Mouse (Mus musculus): Measurements from ENCODE around the gene Arhgap32.

The Arhgap32 gene

GRCm38 (mm10) chr9:32115786-32116185 lies at the start of gene Arhgap32:
Arhgap32 (plus strand) TSS chr9:32116136.
- ChIA-PET POLR2A (interaction anchor here in 3 of 4 experiments (0.7 to 2.3 kb wide), 5 partner anchors 17 to 223 kb away, joined by 3 to 14 read pairs (median 7); no protein-coding TSS in a partner anchor), CTCF (interaction anchor here in 1 of 4 experiments (2.0 kb wide), 1 partner anchor 43 kb away, joined by 5 read pairs; no protein-coding TSS in a partner anchor)

GRCm38 (mm10) chr9:32072778-32073177 lies 43.2 kb upstream of the Arhgap32 start:
- ChIA-PET POLR2A (interaction anchor here in 2 of 4 experiments (0.6 to 2.9 kb wide), 14 partner anchors 10 to 75 kb away, joined by 3 to 17 read pairs (median 4); no protein-coding TSS in a partner anchor), CTCF (interaction anchor here in 1 of 4 experiments (2.6 kb wide), 1 partner anchor 16 kb away, joined by 8 read pairs; no protein-coding TSS in a partner anchor)

GRCm38 (mm10) chr9:32088106-32088776 lies 27.7 kb upstream of the Arhgap32 start:
- ChIA-PET POLR2A (interaction anchor here in 2 of 4 experiments (0.6 to 2.9 kb wide), 16 partner anchors 8 to 648 kb away, joined by 3 to 17 read pairs (median 3); no protein-coding TSS in a partner anchor), CTCF (interaction anchor here in 3 of 4 experiments (0.6 to 1.6 kb wide), 6 partner anchors 10 to 750 kb away, joined by 3 to 9 read pairs (median 6); no protein-coding TSS in a partner anchor)

- ChIA-PET CTCF (interaction anchor here in 3 of 4 experiments (0.6 to 1.6 kb wide), 8 partner anchors 9 to 749 kb away, joined by 3 to 9 read pairs (median 5); no protein-coding TSS in a partner anchor), POLR2A (interaction anchor here in 3 of 4 experiments (0.6 to 2.9 kb wide), 16 partner anchors 8 to 649 kb away, joined by 3 to 17 read pairs (median 3); no protein-coding TSS in a partner anchor)
Measured at GRCm38 (mm10) chr9:32088882-32089281, 27.1 kb upstream of the Arhgap32 start.

- ChIA-PET POLR2A (interaction anchor here in 1 of 4 experiments (0.6 to 3.7 kb wide), 8 partner anchors 20 to 163 kb away, joined by 3 to 24 read pairs (median 4); no protein-coding TSS in a partner anchor), CTCF (no interaction called here)
Measured at GRCm38 (mm10) chr9:32093456-32093855, 22.5 kb upstream of the Arhgap32 start.

- ChIA-PET POLR2A (interaction anchor here in 3 of 4 experiments (0.7 to 4.8 kb wide), 21 partner anchors 10 to 162 kb away, joined by 3 to 37 read pairs (median 4); no protein-coding TSS in a partner anchor), CTCF (no interaction called here)
Measured at GRCm38 (mm10) chr9:32094351-32095120, 21.4 kb upstream of the Arhgap32 start.

- ChIA-PET CTCF (interaction anchor here in 1 of 4 experiments (0.6 kb wide), 1 partner anchor 24 kb away, joined by 5 read pairs; no protein-coding TSS in a partner anchor), POLR2A (interaction anchor here in 3 of 4 experiments (0.7 to 4.8 kb wide), 27 partner anchors 12 to 708 kb away, joined by 3 to 37 read pairs (median 4); partner anchors contain the start of gene Arhgap32 (in 2 of the 3))
Measured at GRCm38 (mm10) chr9:32095511-32095910, 20.4 kb upstream of the Arhgap32 start.

- POLR2A ChIA-PET, result interaction anchor here in 3 of 4 experiments (0.6 to 4.8 kb wide), 48 partner anchors 8 to 806 kb away, joined by 3 to 37 read pairs (median 4); partner anchors contain the start of gene Arhgap32 (in 3 of the 3)
- CTCF ChIA-PET, result no interaction called here
Measured at GRCm38 (mm10) chr9:32096541-32096940, 19.4 kb upstream of the Arhgap32 start.

- ChIA-PET POLR2A (interaction anchor here in 3 of 4 experiments (0.6 to 4.8 kb wide), 51 partner anchors 9 to 807 kb away, joined by 3 to 37 read pairs (median 4); partner anchors contain the start of gene Arhgap32 (in 3 of the 3)), CTCF (interaction anchor here in 2 of 4 experiments (0.9 to 1.0 kb wide), 2 partner anchors 62 to 126 kb away, joined by 3 read pairs; no protein-coding TSS in a partner anchor)
Measured at GRCm38 (mm10) chr9:32097123-32097522, 18.8 kb upstream of the Arhgap32 start.

- CTCF ChIA-PET, result interaction anchor here in 3 of 4 experiments (0.6 to 1.1 kb wide), 3 partner anchors 10 to 1001 kb away, joined by 3 to 8 read pairs (median 3); no protein-coding TSS in a partner anchor
- POLR2A ChIA-PET, result interaction anchor here (0.5 to 4.8 kb wide), 31 partner anchors 7 to 159 kb away, joined by 3 to 37 read pairs (median 3); partner anchors contain the start of gene Arhgap32 (in 2 of the 4)
Measured at GRCm38 (mm10) chr9:32098425-32099155, 17.3 kb upstream of the Arhgap32 start.

GRCm38 (mm10) chr9:32100561-32100960 lies 15.4 kb upstream of the Arhgap32 start:
- CTCF ChIA-PET, result no interaction called here

GRCm38 (mm10) chr9:32101488-32101887 lies 14.4 kb upstream of the Arhgap32 start:
- CTCF ChIA-PET, result no interaction called here
- POLR2A ChIA-PET, result interaction anchor here in 1 of 4 experiments (1.2 kb wide), 1 partner anchor 34 kb away, joined by 5 read pairs; no protein-coding TSS in a partner anchor

More at GRCm38 (mm10) chr9:32100561-32100960, 15.4 kb upstream of the Arhgap32 start:
- POLR2A ChIA-PET, result interaction anchor here in 3 of 4 experiments (0.6 to 1.7 kb wide), 8 partner anchors 8 to 101 kb away, joined by 3 to 9 read pairs (median 5); no protein-coding TSS in a partner anchor

GRCm38 (mm10) chr9:32104670-32105069 lies 11.3 kb upstream of the Arhgap32 start:
- CTCF ChIA-PET, result no interaction called here
- POLR2A ChIA-PET, result interaction anchor here in 1 of 4 experiments (0.9 to 1.6 kb wide), 4 partner anchors 7 to 20 kb away, joined by 3 to 8 read pairs (median 4); no protein-coding TSS in a partner anchor

GRCm38 (mm10) chr9:32110376-32110775 lies 5.6 kb upstream of the Arhgap32 start:
- ChIA-PET CTCF (no interaction called here), POLR2A (interaction anchor here in 2 of 4 experiments (0.7 to 3.8 kb wide), 5 partner anchors 11 to 27 kb away, joined by 3 to 19 read pairs (median 3); no protein-coding TSS in a partner anchor)

GRCm38 (mm10) chr9:32116272-32116671 lies 336 bp downstream of the Arhgap32 start:
- CTCF ChIA-PET, result interaction anchor here in 1 of 4 experiments (2.0 kb wide), 1 partner anchor 43 kb away, joined by 5 read pairs; no protein-coding TSS in a partner anchor
- POLR2A ChIA-PET, result interaction anchor here in 3 of 4 experiments (0.8 to 2.3 kb wide), 4 partner anchors 17 to 20 kb away, joined by 3 to 14 read pairs (median 8); no protein-coding TSS in a partner anchor

- POLR2A ChIA-PET, result interaction anchor here in 1 of 4 experiments (1.0 to 2.3 kb wide), 3 partner anchors 14 to 22 kb away, joined by 3 to 8 read pairs (median 4); no protein-coding TSS in a partner anchor
- CTCF ChIA-PET, result no interaction called here
Measured at GRCm38 (mm10) chr9:32117876-32118275, 1.9 kb downstream of the Arhgap32 start.

GRCm38 (mm10) chr9:32118433-32118832 lies 2.5 kb downstream of the Arhgap32 start:
- ChIA-PET CTCF (no interaction called here), POLR2A (interaction anchor here in 1 of 4 experiments (0.9 to 2.3 kb wide), 5 partner anchors 14 to 998 kb away, joined by 3 to 10 read pairs (median 7); no protein-coding TSS in a partner anchor)

Data from embryonic stem cell, embryonic (primary cell).